Mouse (Mus musculus) megakaryocyte, embryonic 14.5 days (primary cell): ENCODE measurements at regions not wholly inside any gene's neighbourhood (a gene's known extent, or its start where the extent isn't known, plus 50 kb on each side); places are given as distances from the start of the nearest gene placed in this dataset.

Experiments
- FLI1 ChIP-seq: IDR thresholded peaks from 2 replicates; pipeline ENCODE4 v1.6.1; 2012; ENCODE audit warnings: low read length, inconsistent platforms, mixed read lengths
- GATA1 ChIP-seq: IDR thresholded peaks from 3 replicates; pipeline ENCODE4 v1.6.1; 2012; ENCODE audit warnings: mixed read lengths, low read length, inconsistent platforms, borderline replicate concordance

DNA sequence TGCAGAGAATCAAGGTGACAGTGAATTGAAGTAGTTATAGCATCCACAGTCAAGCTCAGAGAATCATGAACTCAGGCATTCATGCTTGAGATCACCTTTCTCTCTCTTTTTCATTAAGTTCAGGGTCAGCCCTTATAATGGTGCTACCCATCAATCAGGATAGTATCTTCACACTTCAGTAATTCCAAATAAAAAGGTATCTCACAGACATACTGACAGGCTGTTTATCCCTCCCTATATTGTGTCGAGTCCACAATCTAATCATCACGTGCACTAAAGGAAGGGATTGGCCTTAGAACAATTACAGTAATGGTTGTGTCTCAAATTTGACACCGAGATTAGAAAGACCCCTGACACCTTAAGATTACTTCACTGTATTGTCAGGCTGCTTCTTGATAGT is 138.7 kb upstream of the Rspo3 start:
- no peak for TF ChIP-seq GATA1
- TF ChIP-seq FLI1, result no peak
